Mouse (Mus musculus): ENCODE measurements around the gene B3galt5. TPM values are rescaled to one million over a fixed set of nuclear protein-coding genes. Genes with fewer than 3 reads are reported as not detected.

The B3galt5 gene
- polyA plus RNA-seq, 1 experiment from 2014 or later = 4.8 TPM

DNA sequence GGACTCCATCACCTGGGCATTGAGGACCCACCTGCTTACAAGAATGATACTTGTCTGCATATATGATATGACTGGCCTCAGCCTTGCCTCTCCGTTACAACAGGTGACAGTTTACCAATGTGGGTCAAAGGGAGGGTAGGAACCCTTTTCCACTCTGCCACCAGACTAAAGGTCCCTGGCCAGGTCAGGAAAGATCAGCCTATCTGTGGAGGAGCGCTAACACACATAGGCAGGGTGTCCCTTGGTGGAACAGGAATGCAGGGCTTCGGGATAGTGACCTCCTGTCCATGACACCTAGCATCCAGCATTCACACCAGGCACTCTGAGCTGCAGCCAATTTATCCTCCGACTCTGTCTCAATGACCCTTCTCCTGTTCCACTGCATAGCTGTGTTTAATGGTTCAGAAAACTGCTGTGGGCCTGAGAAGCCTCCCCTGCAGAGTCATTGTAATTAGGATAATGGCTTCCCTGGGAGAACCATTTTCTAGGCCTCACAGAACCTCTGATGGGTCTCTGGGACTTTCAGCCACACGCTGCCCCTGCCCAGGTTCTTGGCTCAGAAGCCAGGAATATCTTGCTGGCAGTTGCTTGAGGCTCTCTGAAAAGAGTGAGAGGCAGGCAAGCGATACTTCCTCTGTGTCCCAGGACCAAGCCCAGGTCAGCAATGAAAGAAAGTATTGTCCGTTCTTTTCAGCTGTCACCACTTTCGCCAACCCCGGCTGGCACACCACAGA lies 43.1 kb downstream of the B3galt5 start:
- ATAC-seq (replicated peaks; ENCODE audit: low FRiP score, low read depth) = peak; percentile 53; the same call in 1 of the 2 replicates
- peak; percentile 79 for DNase-seq (ENCODE audit: low spot score)

DNA sequence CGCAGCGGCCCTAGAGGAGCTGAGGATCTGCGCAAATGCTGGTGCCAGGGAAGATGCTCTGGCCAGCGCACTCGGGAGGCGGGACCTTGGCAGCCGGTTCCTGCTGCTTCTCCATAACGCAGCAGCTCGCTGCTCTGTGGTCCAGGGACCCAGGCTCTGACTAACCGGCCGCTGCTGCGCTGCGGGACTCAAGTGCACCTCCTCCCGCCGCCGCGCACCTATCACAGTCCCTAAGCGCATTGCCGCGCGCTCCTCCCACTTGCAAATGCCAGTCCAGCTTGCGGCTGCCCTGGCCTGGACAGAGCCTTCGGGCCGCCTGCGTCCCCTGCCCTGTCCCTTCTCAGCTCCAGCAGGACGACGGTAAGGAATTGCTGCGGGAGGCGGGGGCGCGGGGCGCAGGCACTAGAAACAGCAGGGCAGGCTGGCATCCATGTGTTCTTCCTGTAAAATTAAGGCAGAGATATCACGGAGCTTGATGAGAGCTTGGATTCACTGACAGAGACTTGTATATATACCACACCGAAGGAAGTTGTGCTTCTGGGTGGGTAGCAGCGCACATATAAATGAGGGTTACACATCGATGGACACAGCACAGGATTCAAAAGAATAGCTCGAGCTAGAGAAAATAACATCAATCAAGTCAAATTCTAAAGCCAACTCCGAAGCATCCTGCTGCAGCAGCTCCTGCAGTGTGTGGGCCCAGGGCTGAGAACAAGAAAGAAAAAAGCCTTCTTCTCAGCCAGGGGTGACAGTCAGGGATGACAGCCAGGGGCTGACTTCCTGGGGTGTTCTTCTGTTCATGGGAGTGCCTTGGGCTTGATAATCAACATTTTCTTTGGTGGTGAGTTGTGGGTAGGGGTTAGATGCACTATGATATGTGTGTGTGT lies 45.4 kb downstream of the B3galt5 start:
- peaks cover 7% of the 10 kb centered on the region for H3K4me1 ChIP-seq (replicated peaks; ENCODE audit: insufficient read depth, low read length)
- H3K27me3 ChIP-seq (ENCODE audit: insufficient read depth, low read length) = no peaks in the 10 kb centered on the region
- 4% methylated on average over 38 of the region's 38 CpGs for WGBS
- H3K4me2 ChIP-seq (ENCODE audit: low read length) = peak overlapping the region; percentile 62
- DNase-seq (ENCODE audit: low spot score) (peak; percentile 76), ATAC-seq (replicated peaks; ENCODE audit: low FRiP score, low read depth) (peak; percentile 74)
- no peak overlapping the region for H3K27ac ChIP-seq
- peak overlapping the region; percentile 28 for H3K4me3 ChIP-seq (replicated peaks; ENCODE audit: low read depth, low read length)
- H3K9me3 ChIP-seq (replicated peaks; ENCODE audit: low read length) = no peaks in the 10 kb centered on the region
- H3K36me3 ChIP-seq (ENCODE audit: insufficient read depth, low read length) = no peaks in the 10 kb centered on the region
- no peak for TF ChIP-seq CTCF (IDR thresholded peaks at IDR 0.05; ENCODE audit: low read depth)
- H3K9ac ChIP-seq (ENCODE audit: low read depth, low read length) = peak overlapping the region; percentile 40; the same call in 1 of the 2 replicates

More for the DNA sequence above, 43.1 kb downstream of the B3galt5 start:
- WGBS = 28% methylated on average over 9 of the region's 9 CpGs
- no peak for TF ChIP-seq CTCF (IDR thresholded peaks at IDR 0.05; ENCODE audit: low read depth)
- H3K27ac ChIP-seq = no peak overlapping the region
- no peak overlapping the region for H3K4me2 ChIP-seq (ENCODE audit: low read length)
- no peaks in the 10 kb centered on the region for H3K27me3 ChIP-seq (ENCODE audit: insufficient read depth, low read length)
- H3K4me3 ChIP-seq (replicated peaks; ENCODE audit: low read depth, low read length) = no peak overlapping the region
- no peak overlapping the region for H3K9ac ChIP-seq (ENCODE audit: low read depth, low read length)
- no peaks in the 10 kb centered on the region for H3K36me3 ChIP-seq (ENCODE audit: insufficient read depth, low read length)
- H3K9me3 ChIP-seq (replicated peaks; ENCODE audit: low read length) = no peaks in the 10 kb centered on the region
- H3K4me1 ChIP-seq (replicated peaks; ENCODE audit: insufficient read depth, low read length) = peaks cover 7% of the 10 kb centered on the region

DNA sequence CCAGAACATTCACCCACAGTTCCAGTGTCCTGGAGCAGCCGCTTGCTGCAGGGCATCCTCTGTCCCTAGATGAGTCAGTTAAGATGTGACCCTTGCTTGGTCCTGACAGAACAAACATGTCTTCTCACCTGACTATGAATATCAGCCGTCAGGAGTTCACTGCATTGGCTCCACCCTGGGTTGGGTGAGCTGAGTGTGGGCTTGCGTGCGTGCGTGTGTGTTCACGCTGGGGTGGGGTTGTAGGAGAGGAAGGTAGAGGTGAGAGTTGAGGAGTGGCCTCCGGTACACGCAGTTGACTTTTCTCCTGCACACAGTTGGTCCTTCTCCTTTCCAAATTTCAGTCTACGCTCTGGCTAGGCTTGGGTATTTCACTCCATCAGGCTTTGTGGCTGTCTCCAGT lies 47.0 kb downstream of the B3galt5 start:
- 93% methylated on average over 9 of the region's 9 CpGs for WGBS
- DNase-seq (ENCODE audit: low spot score) (no peak), ATAC-seq (replicated peaks; ENCODE audit: low FRiP score, low read depth) (no peak)
- H3K27me3 ChIP-seq (ENCODE audit: insufficient read depth, low read length) = no peaks in the 10 kb centered on the region
- H3K9ac ChIP-seq (ENCODE audit: low read depth, low read length) = no peak overlapping the region
- no peak overlapping the region for H3K27ac ChIP-seq
- no peak for TF ChIP-seq CTCF (IDR thresholded peaks at IDR 0.05; ENCODE audit: low read depth)
- no peak overlapping the region for H3K4me3 ChIP-seq (replicated peaks; ENCODE audit: low read depth, low read length)
- no peaks in the 10 kb centered on the region for H3K9me3 ChIP-seq (replicated peaks; ENCODE audit: low read length)
- H3K4me2 ChIP-seq (ENCODE audit: low read length) = no peak overlapping the region
- H3K4me1 ChIP-seq (replicated peaks; ENCODE audit: insufficient read depth, low read length) = peaks cover 7% of the 10 kb centered on the region
- no peaks in the 10 kb centered on the region for H3K36me3 ChIP-seq (ENCODE audit: insufficient read depth, low read length)

DNA sequence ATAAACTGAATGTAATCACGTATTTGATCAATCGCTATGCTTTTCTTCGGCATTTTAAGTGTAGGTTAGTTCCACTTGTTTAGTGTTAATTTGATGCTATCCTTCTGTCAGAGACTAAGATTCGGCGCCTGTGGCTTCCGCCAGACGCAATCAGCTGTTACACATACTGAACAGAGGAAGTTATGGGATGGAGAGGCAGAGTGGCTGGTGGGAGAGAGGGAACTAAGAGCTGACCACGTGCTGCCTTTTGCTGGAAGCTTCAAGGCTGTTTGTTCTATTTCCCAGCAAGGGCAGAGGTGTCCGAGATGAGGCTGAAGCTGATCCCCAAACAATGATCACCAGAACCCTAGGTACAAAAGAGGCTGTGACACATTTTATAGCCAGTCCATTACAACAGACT lies 56.3 kb downstream of the B3galt5 start:
- DNase-seq (ENCODE audit: low spot score) (no peak), ATAC-seq (replicated peaks; ENCODE audit: low FRiP score, low read depth) (no peak)
- H3K27ac ChIP-seq = no peak overlapping the region
- no peak overlapping the region for H3K4me2 ChIP-seq (ENCODE audit: low read length)
- H3K36me3 ChIP-seq (ENCODE audit: insufficient read depth, low read length) = no peaks in the 10 kb centered on the region
- no peaks in the 10 kb centered on the region for H3K9me3 ChIP-seq (replicated peaks; ENCODE audit: low read length)
- H3K4me3 ChIP-seq (replicated peaks; ENCODE audit: low read depth, low read length) = no peak overlapping the region
- no peak overlapping the region for H3K9ac ChIP-seq (ENCODE audit: low read depth, low read length)
- WGBS = 68% methylated on average over 9 of the region's 9 CpGs
- no peaks in the 10 kb centered on the region for H3K4me1 ChIP-seq (replicated peaks; ENCODE audit: insufficient read depth, low read length)
- TF ChIP-seq CTCF (IDR thresholded peaks at IDR 0.05; ENCODE audit: low read depth) = no peak
- H3K27me3 ChIP-seq (ENCODE audit: insufficient read depth, low read length) = no peaks in the 10 kb centered on the region

DNA sequence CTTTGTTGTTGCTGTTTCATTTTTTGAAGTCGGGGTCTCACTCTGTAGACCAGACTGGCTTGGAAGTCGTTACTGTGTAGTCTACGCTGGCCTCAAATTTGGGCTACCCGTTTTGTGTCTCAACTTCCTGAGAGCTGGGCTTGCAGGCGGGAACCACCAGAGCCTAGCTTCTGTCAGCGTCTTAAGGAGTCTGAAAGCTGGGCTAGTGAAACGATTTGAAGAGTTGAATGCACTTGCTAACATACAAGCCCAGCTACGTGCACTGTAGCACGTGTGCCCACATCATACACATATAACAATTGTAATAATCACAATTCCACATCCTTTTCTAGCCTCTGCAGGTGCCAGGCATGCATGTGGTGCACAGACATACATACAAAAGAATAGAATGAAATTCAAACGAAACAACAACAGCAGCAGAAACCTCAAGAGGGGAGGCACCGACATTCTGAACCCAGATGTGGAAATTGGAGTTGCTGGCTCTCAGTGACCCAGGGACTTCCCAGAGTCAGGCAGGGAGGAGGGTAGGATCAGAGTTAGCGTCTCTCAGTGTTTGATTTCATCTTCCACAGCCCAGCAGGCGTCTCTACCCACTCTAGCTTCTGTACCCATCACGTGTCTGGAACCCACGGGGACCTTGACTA lies 57.1 kb downstream of the B3galt5 start:
- H3K9me3 ChIP-seq (replicated peaks; ENCODE audit: low read length) = no peaks in the 10 kb centered on the region
- ATAC-seq (replicated peaks; ENCODE audit: low FRiP score, low read depth) (no peak), DNase-seq (ENCODE audit: low spot score) (no peak)
- no peak overlapping the region for H3K4me3 ChIP-seq (replicated peaks; ENCODE audit: low read depth, low read length)
- WGBS = 52% methylated on average over 15 of the region's 15 CpGs
- TF ChIP-seq CTCF (IDR thresholded peaks at IDR 0.05; ENCODE audit: low read depth) = no peak
- no peaks in the 10 kb centered on the region for H3K36me3 ChIP-seq (ENCODE audit: insufficient read depth, low read length)
- H3K9ac ChIP-seq (ENCODE audit: low read depth, low read length) = no peak overlapping the region
- no peak overlapping the region for H3K27ac ChIP-seq
- H3K4me1 ChIP-seq (replicated peaks; ENCODE audit: insufficient read depth, low read length) = no peaks in the 10 kb centered on the region
- H3K4me2 ChIP-seq (ENCODE audit: low read length) = no peak overlapping the region
- H3K27me3 ChIP-seq (ENCODE audit: insufficient read depth, low read length) = no peaks in the 10 kb centered on the region

DNA sequence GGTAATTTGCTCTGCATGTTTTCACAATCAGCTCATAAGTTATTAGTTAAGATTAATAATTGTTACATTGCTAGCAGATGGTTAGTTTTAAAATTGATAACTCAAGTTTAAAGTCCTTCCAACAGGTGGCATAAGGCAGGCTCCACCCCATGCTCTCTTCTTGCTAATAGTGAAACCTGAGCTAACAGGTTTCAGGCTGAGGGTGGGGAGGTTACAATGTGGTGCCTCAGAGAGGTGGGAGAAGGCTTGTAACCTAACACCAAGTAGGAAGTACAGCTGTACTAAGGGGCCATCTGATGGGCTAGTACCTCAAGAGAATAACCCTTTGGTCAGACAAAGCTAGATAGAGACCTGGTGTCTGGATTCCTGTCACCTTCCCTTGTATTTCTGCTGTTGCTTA lies 62.5 kb downstream of the B3galt5 start:
- no peak; the same call in 1 of the 2 replicates for TF ChIP-seq CTCF (IDR thresholded peaks at IDR 0.05; ENCODE audit: low read depth)
- ATAC-seq (replicated peaks; ENCODE audit: low FRiP score, low read depth) (no peak; the same call in 1 of the 2 replicates), DNase-seq (ENCODE audit: low spot score) (no peak)
- Histone ChIP-seq H3K9ac (ENCODE audit: low read depth, low read length) (no peak overlapping the region), H3K36me3 (ENCODE audit: insufficient read depth, low read length) (no peaks in the 10 kb centered on the region), H3K4me3 (replicated peaks; ENCODE audit: low read depth, low read length) (no peak overlapping the region), H3K4me1 (replicated peaks; ENCODE audit: insufficient read depth, low read length) (no peaks in the 10 kb centered on the region), H3K27ac (no peak overlapping the region), H3K4me2 (ENCODE audit: low read length) (no peak overlapping the region), H3K27me3 (ENCODE audit: insufficient read depth, low read length) (no peaks in the 10 kb centered on the region), H3K9me3 (replicated peaks; ENCODE audit: low read length) (no peaks in the 10 kb centered on the region)
